ENCODE assay signal across 24 mouse cellular contexts in genomic region chr13:82318395-82318794, GRCm38 (mm10).
"Had no signal": no experiment of that assay in that cellular context is flagged by ENCODE, and none has a peak within 500 bp of the region (broad histone marks: within the 10 kb centered on the region; RNA-seq: fewer than 3 reads in every experiment).

No protein-coding gene starts in this region.

- DNase-seq: gastrocnemius, postnatal 14 days; gastrocnemius, postnatal 36 days; heart, adult 11 months; heart, adult 2 months; heart, postnatal 14 days; heart, postnatal 36 days; kidney, adult 11 months; kidney, adult 9 months; kidney, postnatal 14 days; kidney, postnatal 36 days; layer of hippocampus, adult 9-11 months; layer of hippocampus, postnatal 36 days; left cerebral cortex, postnatal 4 days had no signal

- H3K27ac ChIP-seq: heart, adult 2 months; hindbrain, embryonic 13.5 days; hindbrain, embryonic 15.5 days; hindbrain, postnatal 0 days; kidney, embryonic 15.5 days; kidney, postnatal 0 days; limb, embryonic 13.5 days; limb, embryonic 15.5 days; liver, embryonic 12.5 days; liver, embryonic 14.5 days had no signal

- H3K4me3 ChIP-seq: heart, adult 2 months; heart, embryonic 13.5 days; heart, embryonic 15.5 days; hindbrain, embryonic 13.5 days; hindbrain, embryonic 15.5 days; kidney, embryonic 15.5 days; limb, embryonic 13.5 days; limb, embryonic 15.5 days; liver, embryonic 12.5 days had no signal
